Mouse (Mus musculus) CD4-positive, CD25-positive, alpha-beta regulatory T cell, adult 9 weeks (primary cell): ENCODE results near the gene Scap. TPM values are rescaled to one million over a fixed set of nuclear protein-coding genes. Genes with fewer than 3 reads are reported as not detected.

Experiments
- polyA plus RNA-seq: library from polyadenylated mRNA; unstranded; fragments of 100-300 nt; shearing (Covaris generic); gene quantifications from one replicate; pipeline ENCODE4 v1.2.1, GENCODE M21; 2017

Scap gene
- polyA plus RNA-seq: 29.5 TPM

GRCm38 (mm10) chr9:110333135-110333895 is at the start of gene Scap:
Scap (plus strand) TSS chr9:110333288.

DNA sequence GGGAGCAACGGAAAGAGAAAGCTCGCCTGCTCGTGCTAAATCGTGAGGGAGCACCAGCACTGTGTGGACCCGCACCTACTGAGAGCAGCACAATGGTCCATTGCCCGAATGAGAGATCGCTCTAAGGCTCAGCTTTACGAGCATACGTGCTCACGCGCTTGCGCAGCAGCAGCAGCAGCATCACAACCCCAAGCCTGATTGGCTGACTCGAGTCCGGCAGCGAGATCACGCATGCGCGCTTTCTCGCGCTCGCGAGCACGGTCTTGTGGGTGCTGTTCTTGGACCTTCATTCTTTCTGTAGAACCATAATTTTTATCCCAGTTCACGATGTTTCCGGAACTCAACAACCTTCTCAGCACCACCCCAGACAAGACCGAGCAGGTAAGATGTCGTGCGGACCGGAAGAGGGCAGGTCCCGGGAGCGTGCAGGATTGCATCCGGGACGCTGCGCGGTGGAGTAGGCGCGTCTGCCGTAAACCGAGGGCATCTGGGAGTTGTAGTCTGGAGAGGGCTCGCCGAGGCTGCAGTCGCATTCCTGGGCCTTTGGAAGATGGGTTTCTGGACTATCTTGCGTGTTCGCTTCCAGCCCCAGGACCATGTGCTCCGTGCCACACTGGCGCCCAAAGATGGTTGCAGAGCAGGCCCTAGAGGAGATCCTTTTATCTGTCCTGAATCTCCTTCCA is 28.0 kb upstream of the Scap start, which contains the start of gene Elp6:
TSS of gene Elp6 (plus strand) at position 205 of the 683 bp plus-strand sequence.

GRCm38 (mm10) chr9:110408099-110408773 is 75.1 kb downstream of the Scap start, which contains the start of gene Ptpn23:
Ptpn23 (minus strand) TSS chr9:110408213.

GRCm38 (mm10) chr9:110419511-110420112 is 86.5 kb downstream of the Scap start, which contains the start of gene Ngp:
Ngp (plus strand) TSS chr9:110419747.

Other genes starting within 250 kb of the Scap start
- 21.8 TPM for gene Smarcc1, start 215.6 kb upstream of the Scap start, polyA plus RNA-seq
- 135 TPM for gene Dhx30, start 215.5 kb upstream of the Scap start, polyA plus RNA-seq
- gene Cspg5, start 89.5 kb upstream of the Scap start, polyA plus RNA-seq: 0.05 TPM
- gene Elp6, start 28.1 kb upstream of the Scap start, polyA plus RNA-seq: 19.2 TPM
- 3.3 TPM for gene Ptpn23, start 74.9 kb downstream of the Scap start, polyA plus RNA-seq
- gene Ngp, start 86.5 kb downstream of the Scap start, polyA plus RNA-seq: not detected
- gene Klhl18, start 143.4 kb downstream of the Scap start, polyA plus RNA-seq: 12.2 TPM
- 0.57 TPM for gene Kif9, start 143.7 kb downstream of the Scap start, polyA plus RNA-seq
- gene Setd2, start 199.3 kb downstream of the Scap start, polyA plus RNA-seq: 25.9 TPM